Mouse (Mus musculus) R1 (cell line): ENCODE data around the gene Ltbp4.

Experiments
- DNase-seq: peaks from one replicate; pipeline ENCODE4 v3.0.0-alpha.2; 2018; ENCODE audit warnings: low read depth, low spot score

Gene Ltbp4

GRCm38 (mm10) chr7:27300351-27300750 lies 37.1 kb downstream of the Ltbp4 start:
- peak; percentile 66 for DNase-seq

- DNase-seq: no peak
These were observed 38.7 kb downstream of the Ltbp4 start for GRCm38 (mm10) chr7:27298816-27299215.

- peak; percentile 69 for DNase-seq
These were observed 39.4 kb downstream of the Ltbp4 start for GRCm38 (mm10) chr7:27298033-27298610.

GRCm38 (mm10) chr7:27296518-27296917 lies 41.0 kb downstream of the Ltbp4 start:
- DNase-seq: no peak

- no peak for DNase-seq
These were observed 41.5 kb downstream of the Ltbp4 start for GRCm38 (mm10) chr7:27295956-27296355.

GRCm38 (mm10) chr7:27291795-27292466 lies 45.6 kb downstream of the Ltbp4 start:
- DNase-seq: no peak

- peak; percentile 84 for DNase-seq
These were observed 46.9 kb downstream of the Ltbp4 start for GRCm38 (mm10) chr7:27290555-27290954.

- DNase-seq: peak; percentile 66
These were observed 48.8 kb downstream of the Ltbp4 start for GRCm38 (mm10) chr7:27288732-27289131.

- peak; percentile 95 for DNase-seq
These were observed 51.8 kb downstream of the Ltbp4 start for GRCm38 (mm10) chr7:27285698-27286066.

- DNase-seq: peak; percentile 94
These were observed 52.4 kb downstream of the Ltbp4 start for GRCm38 (mm10) chr7:27284865-27285697.

- DNase-seq: no peak
These were observed 55.3 kb downstream of the Ltbp4 start for GRCm38 (mm10) chr7:27282225-27282624.

GRCm38 (mm10) chr7:27281717-27282116 lies 55.8 kb downstream of the Ltbp4 start:
- no peak for DNase-seq

- peak; percentile 49 for DNase-seq
These were observed 60.3 kb downstream of the Ltbp4 start for GRCm38 (mm10) chr7:27277191-27277590.

- peak; percentile 90 for DNase-seq
These were observed 61.5 kb downstream of the Ltbp4 start for GRCm38 (mm10) chr7:27276021-27276420.

GRCm38 (mm10) chr7:27274916-27275315 lies 62.6 kb downstream of the Ltbp4 start:
- DNase-seq: no peak

- DNase-seq: peak; percentile 96
These were observed 63.6 kb downstream of the Ltbp4 start for GRCm38 (mm10) chr7:27273739-27274351.

GRCm38 (mm10) chr7:27271423-27271822 lies 66.1 kb downstream of the Ltbp4 start:
- DNase-seq: peak; percentile 71

- peak; percentile 68 for DNase-seq
These were observed 70.9 kb downstream of the Ltbp4 start for GRCm38 (mm10) chr7:27266515-27267128.

- DNase-seq: no peak
These were observed 72.7 kb downstream of the Ltbp4 start for GRCm38 (mm10) chr7:27264761-27265160.

GRCm38 (mm10) chr7:27261888-27262287 lies 75.6 kb downstream of the Ltbp4 start:
- DNase-seq: no peak

GRCm38 (mm10) chr7:27260856-27261255 lies 76.6 kb downstream of the Ltbp4 start:
- DNase-seq: no peak

GRCm38 (mm10) chr7:27259771-27260170 lies 77.7 kb downstream of the Ltbp4 start:
- DNase-seq: no peak
